Mouse (Mus musculus) kidney, adult 2 months (tissue): ENCODE measurements around the gene Gm20683. TPM values are rescaled to one million over a fixed set of nuclear protein-coding genes. Genes with fewer than 3 reads are reported as not detected.

Experiments
- DNase-seq: peaks from one replicate; pipeline ENCODE4 v3.0.0; 2021
- H3K27ac ChIP-seq: fragments of 200-500 bp; 2 replicates; pipeline ENCODE4 v1.5.1; 2012; ENCODE audit warnings: low read depth, low read length, control low read depth, inconsistent platforms; ENCODE audit not compliant: insufficient read depth
- H3K27me3 ChIP-seq: fragments of 200-500 bp; replicated peaks from 2 replicates; pipeline ENCODE4 v1.6.1; 2012; ENCODE audit warnings: mild to moderate bottlenecking, moderate library complexity, low read length, inconsistent platforms; ENCODE audit not compliant: control insufficient read depth, insufficient read depth
- H3K36me3 ChIP-seq: fragments of 200-500 bp; 2 replicates; pipeline ENCODE4 v1.6.1; 2012; ENCODE audit warnings: mild to moderate bottlenecking, moderate library complexity, low read length, inconsistent platforms; ENCODE audit not compliant: control insufficient read depth, insufficient read depth
- H3K4me1 ChIP-seq: fragments of 200-500 bp; 2 replicates; pipeline ENCODE4 v1.6.1; 2011; ENCODE audit warnings: low read length; ENCODE audit not compliant: control insufficient read depth, insufficient read depth
- H3K4me3 ChIP-seq: fragments of 200-500 bp; 2 replicates; pipeline ENCODE4 v1.5.1; 2011; ENCODE audit warnings: mild to moderate bottlenecking, low read depth, low read length, control low read depth; ENCODE audit not compliant: insufficient read depth
- CTCF ChIP-seq: fragments of 200-500 bp; conservative IDR thresholded peaks from 2 replicates; pipeline ENCODE4 v1.5.1; 2011; ENCODE audit warnings: low read depth, mild to moderate bottlenecking, control low read depth, low read length, moderate library complexity, mixed read lengths; ENCODE audit not compliant: insufficient read depth, insufficient read length
- POLR2A ChIP-seq: fragments of 200-500 bp; IDR thresholded peaks from one replicate; pipeline ENCODE4 v1.6.1; 2011; ENCODE audit warnings: low read depth, low read length, control low read depth
- WGBS: fragments of 180-500 bp; shearing (Covaris S2); methylation state at CpG from one replicate; pipeline ENCODE4 v1.1.7; 2018; 5-methylcytosine and 5-hydroxymethylcytosine counted together
- polyA plus RNA-seq: library from polyadenylated mRNA; depleted of rRNA; stranded (reverse); fragments of >200 nt; gene quantifications from 2 replicates; pipeline ENCODE4 v1.2.3, GENCODE M21; 2012

Gm20683 gene
- polyA plus RNA-seq, 1 experiment: 26.3 TPM

GRCm38 (mm10) chr17:25860832-25861703 is 19.5 kb upstream of the Gm20683 start, which contains the start of gene Wdr90:
Gene Wdr90 (minus strand): TSS chr17:25861501.
- no peaks in the 10 kb centered on the region for H3K27me3 ChIP-seq
- H3K36me3 ChIP-seq: no peaks in the 10 kb centered on the region
- H3K27ac ChIP-seq: peak within 1 kb of the TSS; percentile 58
- peak within 1 kb of the TSS; percentile 62 for H3K4me3 ChIP-seq
- 3% methylated on average over 65 of the region's 65 CpGs for WGBS
- peak; percentile 28; the same call in 1 of the 2 replicates for TF ChIP-seq CTCF
- TF ChIP-seq POLR2A: no peak
- DNase-seq: peak; percentile 94
- H3K4me1 ChIP-seq: peaks cover 11% of the 10 kb centered on the region; the same call in 1 of the 2 replicates

- H3K4me1 ChIP-seq: peaks cover 11% of the 10 kb centered on the region; the same call in 1 of the 2 replicates
- WGBS: 90% methylated on average over 6 of the region's 6 CpGs
- H3K4me3 ChIP-seq: no peak overlapping the region
- no peak overlapping the region for H3K27ac ChIP-seq
- TF ChIP-seq CTCF (no peak), POLR2A (no peak)
- no peak for DNase-seq
- H3K27me3 ChIP-seq: no peaks in the 10 kb centered on the region
- no peaks in the 10 kb centered on the region for H3K36me3 ChIP-seq
These were observed 18.7 kb upstream of the Gm20683 start for GRCm38 (mm10) chr17:25860229-25860628.

GRCm38 (mm10) chr17:25844396-25844901 is 2.9 kb upstream of the Gm20683 start, which contains the start of gene Rhot2:
Gene Rhot2 (minus strand): TSS chr17:25844851.
- peak within 1 kb of the TSS; percentile 77 for H3K27ac ChIP-seq
- WGBS: under 1% methylated on average over 21 of the region's 21 CpGs
- peaks cover 11% of the 10 kb centered on the region for H3K4me1 ChIP-seq
- peak; percentile 49 for TF ChIP-seq CTCF
- TF ChIP-seq POLR2A: peak; percentile 64
- H3K4me3 ChIP-seq: peak within 1 kb of the TSS; percentile 78
- H3K27me3 ChIP-seq: no peaks in the 10 kb centered on the region
- DNase-seq: peak; percentile 98
- no peaks in the 10 kb centered on the region; the same call in 1 of the 2 replicates for H3K36me3 ChIP-seq

GRCm38 (mm10) chr17:25843636-25844395 is 2.3 kb upstream of the Gm20683 start:
- peaks cover 13% of the 10 kb centered on the region for H3K4me1 ChIP-seq
- peak; percentile 52 for DNase-seq
- no peak for TF ChIP-seq CTCF
- no peak for TF ChIP-seq POLR2A
- peak overlapping the region; percentile 78 for H3K4me3 ChIP-seq
- no peaks in the 10 kb centered on the region; the same call in 1 of the 2 replicates for H3K36me3 ChIP-seq
- WGBS: under 1% methylated on average over 38 of the region's 38 CpGs
- H3K27me3 ChIP-seq: no peaks in the 10 kb centered on the region
- H3K27ac ChIP-seq: peak overlapping the region; percentile 77

- WGBS: 72% methylated on average over 4 of the region's 4 CpGs
These were observed 1.6 kb upstream of the Gm20683 start for GRCm38 (mm10) chr17:25843122-25843521.

GRCm38 (mm10) chr17:25842509-25842908 is 946 bp upstream of the Gm20683 start:
- H3K4me3 ChIP-seq: no peak overlapping the region
- no peak overlapping the region for H3K27ac ChIP-seq
- TF ChIP-seq CTCF: no peak
- no peak for TF ChIP-seq POLR2A
- no peaks in the 10 kb centered on the region; the same call in 1 of the 2 replicates for H3K36me3 ChIP-seq
- H3K4me1 ChIP-seq: peaks cover 20% of the 10 kb centered on the region
- H3K27me3 ChIP-seq: no peaks in the 10 kb centered on the region
- WGBS: 79% methylated on average over 3 of the region's 3 CpGs
- no peak for DNase-seq

More at GRCm38 (mm10) chr17:25843122-25843521, 1.6 kb upstream of the Gm20683 start:
- peak overlapping the region; percentile 78 for H3K4me3 ChIP-seq
- TF ChIP-seq POLR2A (no peak), CTCF (no peak)
- no peak for DNase-seq
- H3K27ac ChIP-seq: peak overlapping the region; percentile 77; the same call in 1 of the 2 replicates
- H3K4me1 ChIP-seq: peaks cover 16% of the 10 kb centered on the region
- no peaks in the 10 kb centered on the region; the same call in 1 of the 2 replicates for H3K36me3 ChIP-seq
- no peaks in the 10 kb centered on the region for H3K27me3 ChIP-seq
